Mouse (Mus musculus) T-helper 2 cell (primary cell): ENCODE data around the gene Kremen1.

Source experiments
- in situ Hi-C: fragments of 300-600 bp; cut with MboI, MseI; formaldehyde crosslinking; loops from one replicate; pipeline ENCODE4 v1.15.1; 2025; ENCODE audit warnings: high pct_unique_total_duplicates

Kremen1 gene

GRCm38 (mm10) chr11:5176685-5177084, 84.7 kb downstream of the Kremen1 start:
- in situ Hi-C loops = no loop called here

DNA sequence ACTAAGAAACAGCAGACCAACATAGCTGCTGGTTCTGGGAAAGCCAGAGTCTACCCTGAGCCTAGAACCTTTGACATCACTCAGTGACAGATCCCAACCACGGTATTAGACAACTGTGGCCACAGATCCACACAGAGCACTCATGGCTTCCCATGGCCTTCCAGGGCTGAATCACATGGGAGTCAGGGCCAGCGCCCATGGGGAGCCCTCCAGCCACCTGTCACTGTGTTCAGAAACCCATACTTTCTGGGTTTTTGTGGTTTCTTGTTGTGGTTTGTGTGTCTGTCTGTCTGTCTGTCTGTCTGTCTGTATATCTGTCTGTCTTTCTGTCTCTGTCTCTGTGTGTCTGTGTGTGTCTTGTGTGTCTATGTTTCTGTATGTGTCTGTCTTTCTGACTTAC, 85.5 kb downstream of the Kremen1 start:
- in situ Hi-C loops = no loop called here

DNA sequence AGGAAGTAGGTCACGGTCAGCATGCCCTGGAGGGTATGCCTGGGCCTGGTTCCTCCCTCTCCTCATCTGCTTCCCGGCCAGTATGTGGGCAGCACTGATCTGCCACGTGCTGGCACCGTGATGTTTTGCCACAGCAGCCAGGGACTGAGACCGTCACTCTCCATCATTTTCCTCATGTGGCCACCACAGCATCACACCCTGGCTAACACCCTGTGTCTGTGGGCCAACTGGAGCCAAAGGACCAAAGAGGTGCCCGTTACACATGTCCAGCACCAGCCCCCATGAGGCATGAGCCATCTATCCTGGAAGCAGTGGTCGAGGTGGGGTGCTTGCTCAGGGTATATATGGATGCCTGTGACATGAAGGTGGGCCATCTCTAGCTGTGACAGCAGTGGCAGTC, 86.2 kb downstream of the Kremen1 start:
- in situ Hi-C loops = no loop called here

DNA sequence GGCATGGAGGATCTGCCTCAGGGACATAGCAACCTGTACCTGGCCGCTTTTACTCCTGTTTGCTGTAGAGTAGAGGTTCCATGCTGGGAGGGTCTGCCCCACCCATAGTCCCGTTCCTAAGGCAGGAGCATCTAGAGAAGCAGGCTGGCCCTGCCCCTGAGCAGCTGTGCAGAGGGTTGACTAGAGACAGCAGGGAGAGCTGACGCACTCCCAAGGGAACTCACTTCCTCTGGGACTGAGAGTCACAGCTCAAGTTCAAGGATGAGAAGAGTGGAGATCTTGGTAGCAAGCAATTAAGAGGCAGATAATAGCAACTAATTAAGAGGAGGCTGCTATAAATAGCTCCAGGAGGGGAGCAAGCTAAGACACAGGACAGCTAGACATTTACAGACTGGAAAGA, 88.5 kb downstream of the Kremen1 start:
- in situ Hi-C loops = loop anchor here (5.0 kb wide), 1 partner anchor 66 kb away; no protein-coding TSS in a partner anchor

DNA sequence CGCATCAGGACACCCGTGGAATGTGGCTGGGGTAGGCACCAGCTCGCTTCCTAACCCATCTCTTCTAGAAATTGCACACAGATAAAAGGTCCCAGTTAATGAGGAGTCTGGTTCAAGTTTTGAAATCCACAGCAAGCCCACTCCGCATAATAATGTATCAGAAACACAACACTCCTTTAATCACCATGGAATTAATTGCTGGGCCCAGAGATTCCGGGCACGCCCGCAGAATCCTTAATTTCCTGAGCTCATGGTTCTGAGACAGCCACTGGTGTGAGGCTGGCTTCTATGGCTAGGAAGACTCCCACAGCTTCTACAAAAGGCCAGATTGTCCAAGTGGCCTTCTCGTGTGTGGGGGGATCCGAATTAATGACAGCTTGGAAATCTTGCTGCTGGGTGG, 94.0 kb downstream of the Kremen1 start:
- in situ Hi-C loops = no loop called here

DNA sequence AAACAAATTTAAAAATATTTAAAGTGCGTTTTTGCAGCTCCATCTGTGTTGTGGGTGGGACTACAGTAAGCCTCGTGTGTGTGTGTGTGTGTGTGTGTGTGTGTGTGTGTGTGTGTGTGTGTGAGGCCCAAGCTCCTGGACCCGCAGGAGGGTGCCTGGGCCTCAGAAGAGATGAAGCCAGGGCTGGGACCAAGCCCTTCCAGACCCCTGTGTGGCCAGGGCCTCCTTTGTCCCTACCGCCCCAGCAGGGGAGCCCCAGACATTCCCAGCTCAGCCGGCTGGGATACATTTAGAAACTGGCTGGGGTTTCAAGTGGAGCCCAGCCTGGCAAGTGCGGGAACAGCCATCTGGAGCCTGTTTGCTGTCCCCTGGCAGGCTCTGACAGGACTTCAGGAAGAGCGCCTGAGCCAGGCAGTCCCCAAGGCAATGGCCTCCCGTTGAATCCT, 95.9 kb downstream of the Kremen1 start:
- in situ Hi-C loops = no loop called here

- in situ Hi-C loops = no loop called here
Measured at GRCm38 (mm10) chr11:5164310-5164709, 97.0 kb downstream of the Kremen1 start.

DNA sequence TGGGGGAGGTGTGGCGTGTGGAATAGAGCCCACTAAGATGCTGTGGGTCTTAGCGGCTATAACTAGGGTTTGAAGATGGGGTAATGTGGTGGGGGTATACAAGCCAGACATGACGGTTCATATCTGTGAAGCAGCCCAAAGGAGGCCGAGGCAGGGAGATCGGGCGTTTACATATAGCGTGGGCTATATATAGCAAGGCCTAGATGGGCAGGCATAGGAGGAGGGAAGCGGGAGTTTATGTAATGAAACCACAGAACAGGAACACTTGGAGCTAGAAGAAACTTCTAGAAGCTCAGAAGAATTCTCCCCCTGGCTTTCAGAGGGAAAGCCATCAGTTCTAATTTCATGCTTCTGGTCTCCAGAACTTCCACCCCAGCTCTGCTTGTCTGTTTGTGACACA, 97.9 kb downstream of the Kremen1 start:
- in situ Hi-C loops = no loop called here

DNA sequence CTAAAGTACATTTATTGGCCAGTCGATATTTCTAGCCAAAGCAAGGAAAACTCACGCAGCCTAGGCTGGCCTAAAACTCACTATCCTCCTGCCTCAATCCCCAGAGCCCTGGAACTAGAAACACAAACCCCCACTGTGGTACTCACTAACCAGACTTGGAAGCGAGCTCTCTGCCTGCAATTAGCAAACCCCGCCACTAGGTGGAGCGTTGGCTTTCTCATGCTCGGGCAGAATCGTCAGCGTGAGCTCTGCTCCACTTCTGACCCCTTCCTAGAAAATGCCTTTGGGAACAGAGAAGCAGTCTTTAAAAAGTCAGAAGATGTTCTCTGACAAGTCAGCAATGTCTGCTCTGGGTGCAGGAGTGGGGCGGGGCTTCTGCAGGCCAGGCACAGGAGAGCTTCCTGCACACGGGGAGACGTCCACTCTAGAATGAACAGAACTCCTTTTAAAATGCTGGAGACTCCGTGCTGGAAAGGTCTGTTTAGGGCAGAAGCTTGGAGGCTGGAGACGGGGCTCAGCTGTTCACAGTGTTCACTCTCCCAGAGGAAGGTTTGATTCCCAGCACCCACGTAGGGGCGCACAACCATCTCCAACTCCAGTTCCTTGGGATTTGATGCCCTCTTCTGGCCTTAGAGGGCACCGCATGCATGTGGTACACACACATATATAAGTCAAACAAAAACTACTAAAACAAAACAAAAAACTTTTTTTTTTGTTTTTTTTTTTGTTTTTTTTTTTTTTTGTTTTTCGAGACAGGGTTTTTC, 100.5 kb downstream of the Kremen1 start:
- in situ Hi-C loops = no loop called here

GRCm38 (mm10) chr11:5158056-5158455, 103.3 kb downstream of the Kremen1 start:
- in situ Hi-C loops = no loop called here

GRCm38 (mm10) chr11:5154961-5155805, 106.2 kb downstream of the Kremen1 start:
- in situ Hi-C loops = loop anchor here (5.0 kb wide), 1 partner anchor 38 kb away; no protein-coding TSS in a partner anchor

DNA sequence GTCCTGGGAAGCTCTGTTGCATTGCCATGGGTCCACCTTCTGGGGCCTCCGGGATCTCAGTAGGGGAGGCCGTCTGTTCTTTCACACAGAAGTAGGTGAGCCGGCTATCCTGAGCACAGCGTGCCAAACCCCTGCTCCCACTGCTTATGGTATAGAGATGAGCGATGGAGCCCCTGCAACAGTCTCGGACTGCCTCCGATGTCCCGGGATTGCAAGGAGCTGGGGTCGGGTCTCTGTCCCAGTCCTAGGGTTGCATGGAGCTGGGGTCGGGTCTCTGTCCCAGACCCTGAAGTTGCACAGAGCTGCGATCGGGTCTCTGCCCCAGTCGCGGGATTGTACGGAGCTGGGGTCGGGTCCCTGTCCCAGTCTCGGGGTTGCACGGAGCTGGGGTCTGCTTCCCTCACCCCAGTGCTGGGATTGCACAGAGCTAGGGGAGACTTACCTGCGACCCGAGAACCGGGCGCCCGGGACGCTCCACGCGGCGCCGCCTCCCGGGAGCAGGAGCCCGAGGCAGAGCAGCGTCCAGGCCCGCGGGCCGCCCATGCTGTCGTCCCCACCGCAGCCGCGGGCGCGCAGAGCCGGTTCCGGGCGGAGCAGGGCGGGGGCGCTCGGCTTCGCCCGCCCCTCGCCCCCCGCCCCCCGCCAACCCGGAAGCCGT, 109.5 kb downstream of the Kremen1 start, which contains the start of gene Emid1:
Emid1 (minus strand) TSS at position 578 of the 658 bp plus-strand sequence.
- in situ Hi-C loops = loop anchor here (5.0 kb wide), 1 partner anchor 35 kb away; no protein-coding TSS in a partner anchor

GRCm38 (mm10) chr11:5151247-5151630, 110.1 kb downstream of the Kremen1 start:
- in situ Hi-C loops = loop anchor here (5.0 kb wide), 1 partner anchor 34 kb away; no protein-coding TSS in a partner anchor

DNA sequence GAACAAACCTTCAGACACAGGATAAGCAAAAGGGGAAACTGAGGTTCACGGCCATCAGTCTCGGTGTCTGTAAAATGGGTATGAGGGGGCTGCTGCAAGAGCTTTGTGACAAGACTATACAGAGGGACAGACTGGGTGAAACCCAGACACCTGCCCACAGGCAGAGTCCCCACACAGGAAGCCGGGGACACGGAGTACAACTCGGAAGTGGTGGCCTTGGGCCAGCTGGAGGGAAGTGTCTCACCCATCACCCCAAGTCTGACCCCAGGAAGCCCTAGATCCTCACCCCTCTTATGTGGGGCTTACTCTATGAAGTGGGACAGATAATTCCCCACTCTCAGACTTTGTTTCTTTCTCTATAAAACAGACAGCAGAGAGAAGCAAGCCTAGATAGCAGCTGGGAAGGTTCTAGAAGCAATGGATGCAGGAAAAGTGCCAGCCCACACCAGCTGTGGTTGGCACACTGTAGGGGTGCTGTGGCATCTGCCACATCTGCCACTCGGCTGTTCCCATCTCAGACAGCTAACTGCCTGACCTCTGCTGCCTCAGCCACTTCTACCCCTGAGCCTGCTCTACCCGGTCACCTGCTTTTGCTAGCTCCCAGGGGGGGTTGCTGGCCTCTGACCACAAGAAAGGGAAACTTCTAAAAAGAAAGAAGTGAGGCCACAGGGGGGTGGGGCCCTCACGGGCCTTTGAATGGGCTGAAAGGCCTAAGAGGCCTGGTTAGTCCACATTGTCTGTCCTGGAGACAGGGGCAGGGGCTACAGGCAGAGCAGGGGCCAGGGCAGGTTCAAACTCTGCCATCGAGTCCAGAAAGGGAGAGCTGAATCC, 110.7 kb downstream of the Kremen1 start:
- in situ Hi-C loops = loop anchor here (5.0 kb wide), 1 partner anchor 33 kb away; no protein-coding TSS in a partner anchor

GRCm38 (mm10) chr11:5149955-5150354, 111.4 kb downstream of the Kremen1 start:
- in situ Hi-C loops = loop anchor here (5.0 kb wide), 1 partner anchor 33 kb away; no protein-coding TSS in a partner anchor

- in situ Hi-C loops = no loop called here
Measured at GRCm38 (mm10) chr11:5149249-5149648, 112.1 kb downstream of the Kremen1 start.

DNA sequence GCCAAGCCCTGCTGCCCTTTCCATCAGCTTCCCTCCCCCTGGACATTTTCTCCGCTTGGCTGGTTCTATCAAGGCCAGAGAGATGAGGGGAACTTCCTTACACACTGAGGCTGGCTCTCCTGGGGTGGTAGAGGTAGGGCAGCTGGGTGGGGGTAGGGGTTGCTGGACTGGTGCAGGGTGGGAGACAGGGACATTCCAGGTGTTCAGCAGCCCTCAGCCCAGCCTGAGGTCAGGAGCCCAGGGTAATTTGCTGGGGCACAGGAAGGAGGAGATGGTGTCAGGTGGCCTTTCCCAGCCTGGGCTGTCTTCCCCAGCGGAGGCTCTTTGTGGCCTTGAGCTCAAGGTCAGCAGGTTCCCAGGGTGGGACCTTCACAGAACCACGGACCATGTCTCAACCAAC, 115.8 kb downstream of the Kremen1 start:
- in situ Hi-C loops = no loop called here

GRCm38 (mm10) chr11:5141965-5142364, 119.4 kb downstream of the Kremen1 start:
- in situ Hi-C loops = no loop called here
